8 mouse cellular contexts compared by ENCODE assay signal in the genomic region with DNA sequence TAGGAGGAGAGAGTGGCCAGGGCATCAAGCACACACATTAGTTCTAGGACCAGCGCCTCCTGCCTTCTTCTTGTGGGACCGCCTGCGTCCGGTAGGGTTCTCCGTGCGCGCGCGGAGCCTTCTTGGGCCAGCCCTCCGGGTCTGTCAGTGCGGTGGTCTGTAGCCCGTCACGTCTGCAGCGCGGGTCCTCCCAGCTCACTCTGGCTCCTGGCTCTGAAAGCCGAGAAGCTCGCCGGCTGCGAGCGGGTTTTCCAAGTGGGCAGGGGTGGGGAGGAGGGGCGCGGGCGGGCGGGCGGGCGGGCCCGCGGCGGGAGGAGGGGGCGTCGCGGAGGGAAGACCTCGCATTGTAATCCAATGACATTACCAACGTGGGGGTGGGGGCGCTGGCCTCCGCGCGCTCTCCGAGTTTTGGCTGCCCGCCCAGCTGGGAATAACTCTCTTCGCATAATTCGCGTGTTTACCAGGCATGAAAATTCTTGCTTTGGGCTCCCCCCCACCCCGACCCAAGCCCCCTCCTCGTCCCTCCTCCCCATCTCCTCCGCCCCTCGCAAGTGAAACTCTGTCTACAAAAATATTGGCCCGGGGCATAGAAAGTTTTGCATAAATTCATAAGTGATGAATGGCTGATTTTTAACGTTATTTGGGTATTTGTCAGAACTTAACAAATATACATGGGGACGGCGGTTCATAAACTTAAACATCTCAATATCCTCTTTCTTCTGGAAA. TPM values are rescaled to one million over a fixed set of nuclear protein-coding genes. Genes with fewer than 3 reads are reported as not detected.
DNase-seq lines count a peak whose midpoint lies in the region; ATAC-seq and TF ChIP-seq lines count a peak whose summit lies in the region.

No protein-coding gene starts in this region.

- peak overlapping the region; percentile 91 for H3K4me2 ChIP-seq in hindbrain, postnatal 0 days (ENCODE audit: low read depth, low read length)
- H3K4me2 ChIP-seq in liver, embryonic 15.5 days = peak overlapping the region; percentile 46

- ATAC-seq in hindbrain, postnatal 0 days = peak; percentile 54; the same call in 1 of the 2 replicates
- ATAC-seq in liver, embryonic 15.5 days (ENCODE audit: insufficient read depth) = no peak

- peak overlapping the region; percentile 24 for H3K4me3 ChIP-seq in lung, adult 2 months (replicated peaks; ENCODE audit: extremely low read depth, low read depth, low read length)
- H3K4me3 ChIP-seq in embryonic fibroblast, embryonic 13.5 days (ENCODE audit: insufficient read depth, low read length) = peak overlapping the region; percentile 39
- H3K4me3 ChIP-seq in hindbrain, postnatal 0 days (ENCODE audit: low read length) = peak overlapping the region; percentile 45
- peak overlapping the region; percentile 9; the same call in 1 of the 2 replicates for H3K4me3 ChIP-seq in liver, embryonic 15.5 days (replicated peaks)

- H3K9me3 ChIP-seq in hindbrain, postnatal 0 days (ENCODE audit: low read length) = no peaks in the 10 kb centered on the region
- H3K9me3 ChIP-seq in liver, embryonic 15.5 days (replicated peaks) = no peaks in the 10 kb centered on the region

- no peaks in the 10 kb centered on the region for H3K36me3 ChIP-seq in hindbrain, postnatal 0 days (ENCODE audit: insufficient read depth, low read length)
- no peaks in the 10 kb centered on the region for H3K36me3 ChIP-seq in liver, embryonic 15.5 days (replicated peaks)

- H3K9ac ChIP-seq in hindbrain, postnatal 0 days (replicated peaks; ENCODE audit: low read length) = peak overlapping the region; percentile 41; the same call in 1 of the 2 replicates
- no peak overlapping the region for H3K9ac ChIP-seq in liver, embryonic 15.5 days

- DNase-seq in lung, adult 2 months = no peak
- no peak for DNase-seq in lung, postnatal 36 days
- DNase-seq in adrenal gland, postnatal 14 days = peak; percentile 43
- peak; percentile 76 for DNase-seq in hindbrain, postnatal 0 days (ENCODE audit: low spot score)
- peak; percentile 67 for DNase-seq in right cerebral cortex, postnatal 4 days
- DNase-seq in urinary bladder, postnatal 25 days (ENCODE audit: low spot score) = no peak

- H3K27ac ChIP-seq in embryonic fibroblast, embryonic 13.5 days (ENCODE audit: insufficient read depth, low read length) = no peak overlapping the region
- peak overlapping the region; percentile 36; the same call in 1 of the 2 replicates for H3K27ac ChIP-seq in hindbrain, postnatal 0 days
- no peak overlapping the region for H3K27ac ChIP-seq in liver, embryonic 15.5 days (replicated peaks)

- 0 out of 2 replicates have a peak, but pooled peaks have one; percentile 5 for TF ChIP-seq CTCF in lung, adult 2 months (IDR thresholded peaks at IDR 0.05; ENCODE audit: insufficient read depth, low read length)
- no peak for TF ChIP-seq CTCF in embryonic fibroblast, embryonic 13.5 days (IDR thresholded peaks at IDR 0.05; ENCODE audit: borderline replicate concordance, insufficient read depth, low read length)
- peak; percentile 68 for TF ChIP-seq CTCF in hindbrain, postnatal 0 days (IDR thresholded peaks at IDR 0.05; ENCODE audit: low read depth)

- WGBS in lung, adult 2 months = 2% methylated on average over 47 of the region's 51 CpGs
- under 1% methylated on average over 38 of the region's 51 CpGs for WGBS in hindbrain, postnatal 0 days
- under 1% methylated on average over 50 of the region's 51 CpGs for WGBS in liver, embryonic 15.5 days (ENCODE audit: insufficient replicate concordance)

- 0 out of 2 replicates have a peak, but pooled peaks cover 3% of the 10 kb centered on the region for H3K27me3 ChIP-seq in hindbrain, postnatal 0 days (ENCODE audit: insufficient read depth, low read length)
- H3K27me3 ChIP-seq in liver, embryonic 15.5 days = peaks cover 84% of the 10 kb centered on the region

- TF ChIP-seq POLR2A in lung, adult 2 months (IDR thresholded peaks at IDR 0.05; ENCODE audit: borderline replicate concordance, extremely low read depth, low read depth, low read length) = no peak
- no peak for TF ChIP-seq POLR2A in embryonic fibroblast, embryonic 13.5 days (IDR thresholded peaks at IDR 0.05; ENCODE audit: low read depth, low read length)

- peaks cover 10% of the 10 kb centered on the region for H3K4me1 ChIP-seq in lung, adult 2 months (ENCODE audit: control insufficient read depth, insufficient read depth, low read length)
- no peaks in the 10 kb centered on the region for H3K4me1 ChIP-seq in embryonic fibroblast, embryonic 13.5 days (ENCODE audit: control insufficient read depth, insufficient read depth, low read length)
- peaks cover 5% of the 10 kb centered on the region; the same call in 1 of the 2 replicates for H3K4me1 ChIP-seq in hindbrain, postnatal 0 days (ENCODE audit: insufficient read depth, low read length)
- 0 out of 2 replicates have a peak, but pooled peaks cover 6% of the 10 kb centered on the region for H3K4me1 ChIP-seq in liver, embryonic 15.5 days (replicated peaks)

RNA-seq across cellular contexts. Expression of a gene that starts 3.7 kb away (rescaled TPM):
- polyA plus RNA-seq in lung, adult 2 months (2012; rRNA removed) = 0.49 and 0.71 TPM in 2 replicates
- 0.64 and 0.85 TPM in 2 replicates for total RNA-seq in adrenal gland, postnatal 14 days (2021)
- polyA plus RNA-seq in embryonic fibroblast, embryonic 13.5 days (2011; ENCODE audit: insufficient read length, low read depth, missing spikeins) = 0.97 and 2.0 TPM in 2 replicates
- 18.0 and 20.5 TPM in 2 replicates for total RNA-seq in hindbrain, postnatal 0 days (2014; rRNA removed)
- 5.2 and 5.7 TPM in 2 replicates for polyA plus RNA-seq in hindbrain, postnatal 0 days (2015; fragmentation: Nextera tagmentation; extraction: Ambion mirVana)
- not detected in 2 replicates for polyA plus RNA-seq in liver, embryonic 15.5 days (2015; fragmentation: Nextera tagmentation; extraction: Ambion mirVana)

Comparison
In these comparisons a context has a peak if more than half of its experiments do, and no peak if none do; other contexts are left out.
1. DNase-seq: peak in adrenal gland, postnatal 14 days (single experiment), hindbrain, postnatal 0 days (single experiment) and right cerebral cortex, postnatal 4 days (single experiment); none in lung, adult 2 months (single experiment), lung, postnatal 36 days (single experiment) and urinary bladder, postnatal 25 days (single experiment).
2. Peak in every context shown above with its lines, with median percentiles within 50 percentile points of each other: H3K4me3 ChIP-seq.